Mouse (Mus musculus): ENCODE data around the gene Zgpat.
A peak's percentile ranks its signal among the peaks of the same experiment; 100 is the strongest.

The Zgpat gene

GRCm38 (mm10) chr2:181384919-181385391, 20.2 kb downstream of the Zgpat start:
- DNase-seq (ENCODE audit: low read depth, low spot score): no peak

- DNase-seq (ENCODE audit: low read depth, low spot score): no peak
Observed at GRCm38 (mm10) chr2:181385885-181386284, 21.2 kb downstream of the Zgpat start.

GRCm38 (mm10) chr2:181386663-181387210, 22.0 kb downstream of the Zgpat start:
- DNase-seq (ENCODE audit: low read depth, low spot score): no peak

- no peak for DNase-seq (ENCODE audit: low read depth, low spot score)
Observed at GRCm38 (mm10) chr2:181390136-181390870, 25.6 kb downstream of the Zgpat start.

GRCm38 (mm10) chr2:181391022-181391421, 26.3 kb downstream of the Zgpat start:
- no peak for DNase-seq (ENCODE audit: low read depth, low spot score)

- DNase-seq (ENCODE audit: low read depth, low spot score): no peak
Observed at GRCm38 (mm10) chr2:181391541-181391940, 26.8 kb downstream of the Zgpat start.

- peak; percentile 63 for DNase-seq (ENCODE audit: low read depth, low spot score)
Observed at GRCm38 (mm10) chr2:181392600-181393213, 28.0 kb downstream of the Zgpat start.

GRCm38 (mm10) chr2:181394086-181394485, 29.4 kb downstream of the Zgpat start:
- no peak for DNase-seq (ENCODE audit: low read depth, low spot score)

- DNase-seq (ENCODE audit: low read depth, low spot score): no peak
Observed at GRCm38 (mm10) chr2:181397207-181397761, 32.6 kb downstream of the Zgpat start.

- no peak for DNase-seq (ENCODE audit: low read depth, low spot score)
Observed at GRCm38 (mm10) chr2:181401497-181401896, 36.8 kb downstream of the Zgpat start.

- no peak for DNase-seq (ENCODE audit: low read depth, low spot score)
Observed at GRCm38 (mm10) chr2:181403722-181404121, 39.0 kb downstream of the Zgpat start.

GRCm38 (mm10) chr2:181409643-181410042, 44.9 kb downstream of the Zgpat start:
- DNase-seq (ENCODE audit: low read depth, low spot score): no peak

GRCm38 (mm10) chr2:181410760-181411473, 46.2 kb downstream of the Zgpat start:
- peak; percentile 36 for DNase-seq (ENCODE audit: low read depth, low spot score)

GRCm38 (mm10) chr2:181413141-181413540, 48.4 kb downstream of the Zgpat start:
- DNase-seq (ENCODE audit: low read depth, low spot score): no peak

- DNase-seq (ENCODE audit: low read depth, low spot score): no peak
Observed at GRCm38 (mm10) chr2:181415945-181416344, 51.2 kb downstream of the Zgpat start.

GRCm38 (mm10) chr2:181419359-181419758, 54.6 kb downstream of the Zgpat start:
- no peak for DNase-seq (ENCODE audit: low read depth, low spot score)

GRCm38 (mm10) chr2:181420426-181420825, 55.7 kb downstream of the Zgpat start:
- DNase-seq (ENCODE audit: low read depth, low spot score): no peak

- DNase-seq (ENCODE audit: low read depth, low spot score): no peak
Observed at GRCm38 (mm10) chr2:181420903-181421638, 56.3 kb downstream of the Zgpat start.

- no peak for DNase-seq (ENCODE audit: low read depth, low spot score)
Observed at GRCm38 (mm10) chr2:181423834-181424233, 59.1 kb downstream of the Zgpat start.

Measured in retina, adult 2 months (tissue).